Mouse (Mus musculus) midbrain, embryonic 10.5 days (tissue): ENCODE measurements around the gene Cuedc1. TPM values are rescaled to one million over a fixed set of nuclear protein-coding genes. Genes with fewer than 3 reads are reported as not detected.
A peak's percentile ranks its signal among the peaks of the same experiment; 100 is the strongest.

Source experiments
- DNase-seq: peaks from one replicate; pipeline ENCODE4 v3.0.0-alpha.2; 2017; ENCODE audit warnings: low spot score
- H3K27ac ChIP-seq: fragments of 300-500 bp; sonication (generic); replicated peaks from 2 replicates; pipeline ENCODE4 v1.5.1; 2016; ENCODE audit warnings: mild to moderate bottlenecking
- H3K27me3 ChIP-seq: fragments of 300-500 bp; sonication (generic); 2 replicates; pipeline ENCODE4 v1.6.1; 2016; ENCODE audit warnings: low read depth, mild to moderate bottlenecking; ENCODE audit not compliant: poor library complexity, severe bottlenecking
- H3K36me3 ChIP-seq: fragments of 300-500 bp; sonication (generic); 2 replicates; pipeline ENCODE4 v1.6.1; 2016; ENCODE audit warnings: mild to moderate bottlenecking, moderate library complexity
- H3K4me1 ChIP-seq: fragments of 300-500 bp; sonication (generic); 2 replicates; pipeline ENCODE4 v1.6.1; 2016
- H3K4me3 ChIP-seq: fragments of 300-500 bp; sonication (generic); 2 replicates; pipeline ENCODE4 v1.5.1; 2016; ENCODE audit warnings: mild to moderate bottlenecking, moderate library complexity
- H3K9me3 ChIP-seq: fragments of 300-500 bp; sonication (generic); replicated peaks from 2 replicates; pipeline ENCODE4 v1.6.1; 2016; ENCODE audit warnings: mild to moderate bottlenecking
- WGBS: fragments of 180-500 bp; shearing (Covaris S2); methylation state at CpG from one replicate; pipeline ENCODE4 v1.1.7; 2016; 5-methylcytosine and 5-hydroxymethylcytosine counted together
- polyA plus RNA-seq: library from polyadenylated mRNA; unstranded; fragments of >200 nt; fragmentation: Nextera tagmentation; extraction: Ambion mirVana; gene quantifications from 2 replicates; pipeline ENCODE4 v1.2.1, GENCODE M21; 2016

Gene Cuedc1
- polyA plus RNA-seq, 1 experiment from 2014 or later, result 27.2 TPM

GRCm38 (mm10) chr11:88172601-88173325 lies 74.9 kb downstream of the Cuedc1 start:
- H3K4me3 ChIP-seq, result peak overlapping the region; percentile 1
- 30% methylated on average over 10 of the region's 10 CpGs for whole genome bisulfite sequencing
- peaks cover 74% of the 10 kb centered on the region for H3K4me1 ChIP-seq

GRCm38 (mm10) chr11:88173386-88174025 lies 75.6 kb downstream of the Cuedc1 start:
- Histone ChIP-seq H3K4me1 (peaks cover 74% of the 10 kb centered on the region), H3K27me3 (peaks cover 30% of the 10 kb centered on the region), H3K36me3 (peaks cover 44% of the 10 kb centered on the region), H3K4me3 (no peak overlapping the region), H3K9me3 (no peaks in the 10 kb centered on the region; the same call in 1 of the 2 replicates), H3K27ac (peak overlapping the region; percentile 81)
- WGBS, result 30% methylated on average over 9 of the region's 9 CpGs
- no peak for DNase-seq

More at GRCm38 (mm10) chr11:88172601-88173325, 74.9 kb downstream of the Cuedc1 start:
- peaks cover 37% of the 10 kb centered on the region for H3K36me3 ChIP-seq
- H3K27me3 ChIP-seq, result peaks cover 37% of the 10 kb centered on the region
- peak; percentile 58 for DNase-seq
- no peaks in the 10 kb centered on the region; the same call in 1 of the 2 replicates for H3K9me3 ChIP-seq
- H3K27ac ChIP-seq, result peak overlapping the region; percentile 81

DNA sequence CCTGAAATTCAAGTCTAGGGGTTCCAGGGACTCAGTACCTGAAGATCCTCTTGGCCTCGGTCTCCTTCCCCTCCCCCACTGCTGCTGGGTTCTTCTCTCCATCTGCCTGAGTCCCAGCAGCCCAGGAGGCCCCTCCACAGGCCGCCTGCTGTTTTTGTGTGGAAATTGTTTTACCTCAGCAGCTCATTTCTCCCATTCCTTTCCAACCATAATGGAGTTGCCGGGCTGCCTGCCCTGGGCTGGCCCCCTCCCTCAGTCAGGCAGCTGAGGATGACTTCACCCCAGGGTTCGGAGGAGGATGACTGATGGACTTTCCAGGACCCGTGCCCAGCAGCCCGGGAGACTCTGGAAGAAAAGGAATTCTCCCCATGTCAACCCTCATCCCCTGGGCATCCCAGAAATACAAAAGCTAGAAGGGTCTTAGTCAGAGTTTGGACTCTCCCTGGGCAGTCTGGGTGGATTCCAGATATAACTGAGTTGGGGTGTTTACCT lies 82.7 kb downstream of the Cuedc1 start:
- Histone ChIP-seq H3K36me3 (peaks cover 58% of the 10 kb centered on the region), H3K9me3 (no peaks in the 10 kb centered on the region; the same call in 1 of the 2 replicates), H3K27me3 (0 out of 2 replicates have a peak, but pooled peaks cover 15% of the 10 kb centered on the region), H3K4me3 (no peak overlapping the region), H3K4me1 (peaks cover 76% of the 10 kb centered on the region), H3K27ac (peak overlapping the region; percentile 77)
- no peak for DNase-seq
- WGBS, result 30% methylated on average over 6 of the region's 6 CpGs

DNA sequence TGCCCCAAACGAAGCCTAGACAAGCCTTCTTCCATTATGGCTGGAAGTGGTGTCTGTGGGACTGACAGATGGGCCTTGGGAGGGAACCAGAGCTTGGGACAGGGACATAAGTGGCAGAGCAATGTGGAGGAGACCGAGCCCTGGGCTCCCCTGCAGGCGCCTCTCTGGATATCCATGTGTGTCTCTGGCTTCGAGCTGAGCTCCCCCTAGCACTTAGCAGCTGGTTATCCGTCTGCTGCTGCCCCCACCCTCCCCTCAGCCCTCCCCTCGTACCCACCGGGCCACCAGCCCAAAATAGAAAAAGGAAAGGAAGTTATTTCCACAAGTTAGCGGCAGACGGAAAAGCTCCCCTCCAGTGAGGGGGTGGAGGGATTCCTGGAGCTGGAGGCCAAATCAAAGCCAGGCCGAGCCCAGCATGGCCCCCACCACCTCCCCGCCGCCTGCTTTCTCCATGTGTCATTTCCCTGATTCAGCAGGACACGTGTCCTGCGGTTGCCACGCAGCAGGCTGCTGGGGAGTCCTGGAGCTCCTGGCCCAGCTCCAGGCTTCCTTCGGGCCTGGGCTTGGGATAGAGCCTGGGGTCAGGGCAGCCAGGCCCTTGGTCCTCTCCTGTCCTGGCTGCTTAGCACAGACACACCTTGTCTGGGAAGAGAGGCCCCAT lies 83.2 kb downstream of the Cuedc1 start:
- peaks cover 58% of the 10 kb centered on the region for H3K36me3 ChIP-seq
- no peaks in the 10 kb centered on the region for H3K9me3 ChIP-seq
- DNase-seq, result peak; percentile 61
- WGBS, result 14% methylated on average over 16 of the region's 16 CpGs
- H3K4me1 ChIP-seq, result peaks cover 82% of the 10 kb centered on the region
- H3K27ac ChIP-seq, result peak overlapping the region; percentile 77
- H3K27me3 ChIP-seq, result 0 out of 2 replicates have a peak, but pooled peaks cover 15% of the 10 kb centered on the region
- H3K4me3 ChIP-seq, result peak overlapping the region; percentile 14; the same call in 1 of the 2 replicates

DNA sequence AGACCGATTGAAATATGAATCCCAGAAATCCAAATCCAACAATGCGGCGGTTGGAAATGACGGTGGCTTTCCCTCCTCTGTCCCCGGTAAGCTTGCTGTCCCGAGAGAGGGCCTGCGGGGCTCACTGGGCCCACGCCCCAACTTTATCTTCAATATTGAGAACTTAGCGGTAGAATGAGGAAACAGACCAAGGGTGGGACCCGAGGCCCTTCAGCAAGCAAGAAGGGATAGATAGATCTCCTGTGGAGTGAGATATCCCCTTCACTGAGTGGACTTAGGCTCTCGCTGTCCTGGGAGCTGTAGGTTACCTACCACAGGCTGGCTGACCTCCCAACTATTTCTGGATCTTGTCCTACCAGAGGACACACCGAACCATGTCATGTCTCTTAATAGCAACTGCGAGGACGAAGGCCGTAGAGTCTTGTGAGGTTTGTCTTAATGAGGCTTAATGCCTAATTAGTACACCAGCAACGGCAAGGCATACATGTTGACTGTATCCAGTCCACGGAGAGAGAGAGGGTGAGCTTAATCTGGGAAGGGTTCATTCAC lies 86.8 kb downstream of the Cuedc1 start:
- DNase-seq, result no peak
- Histone ChIP-seq H3K4me3 (no peak overlapping the region), H3K4me1 (peaks cover 93% of the 10 kb centered on the region), H3K36me3 (peaks cover 41% of the 10 kb centered on the region), H3K27ac (peak overlapping the region; percentile 55), H3K9me3 (no peaks in the 10 kb centered on the region), H3K27me3 (peaks cover 24% of the 10 kb centered on the region; the same call in 1 of the 2 replicates)
- WGBS, result 90% methylated on average over 17 of the region's 17 CpGs

GRCm38 (mm10) chr11:88186078-88186946 lies 88.5 kb downstream of the Cuedc1 start:
- H3K4me3 ChIP-seq, result peak overlapping the region; percentile 34
- H3K27ac ChIP-seq, result peak overlapping the region; percentile 87
- H3K9me3 ChIP-seq, result no peaks in the 10 kb centered on the region
- WGBS, result 51% methylated on average over 14 of the region's 14 CpGs
- peaks cover 38% of the 10 kb centered on the region for H3K27me3 ChIP-seq
- DNase-seq, result peak; percentile 49
- peaks cover 83% of the 10 kb centered on the region for H3K4me1 ChIP-seq
- peaks cover 53% of the 10 kb centered on the region for H3K36me3 ChIP-seq

DNA sequence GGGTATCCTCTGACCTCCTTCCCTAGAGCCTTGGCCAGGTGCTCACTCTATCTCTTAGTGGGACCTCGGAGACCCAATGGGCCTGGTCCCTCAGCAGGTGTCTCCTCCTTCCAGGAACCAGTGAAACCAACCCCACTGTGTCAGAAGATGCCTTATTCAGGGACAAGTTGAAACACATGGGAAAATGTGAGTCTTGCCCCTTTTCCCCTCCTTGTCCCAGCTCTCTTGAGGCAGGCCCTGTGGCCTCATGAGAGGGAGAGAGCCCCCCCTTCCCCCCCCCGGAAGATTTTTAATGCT lies 89.0 kb downstream of the Cuedc1 start:
- DNase-seq, result no peak
- Histone ChIP-seq H3K36me3 (peaks cover 58% of the 10 kb centered on the region), H3K27me3 (peaks cover 44% of the 10 kb centered on the region), H3K4me1 (peaks cover 81% of the 10 kb centered on the region), H3K4me3 (peak overlapping the region; percentile 34), H3K9me3 (no peaks in the 10 kb centered on the region), H3K27ac (peak overlapping the region; percentile 87)
- 25% methylated on average over 2 of the region's 2 CpGs for WGBS

- H3K9me3 ChIP-seq, result no peaks in the 10 kb centered on the region
- DNase-seq, result peak; percentile 88
- H3K27me3 ChIP-seq, result peaks cover 47% of the 10 kb centered on the region
- H3K4me3 ChIP-seq, result peak overlapping the region; percentile 34
- peaks cover 81% of the 10 kb centered on the region for H3K4me1 ChIP-seq
- 13% methylated on average over 25 of the region's 25 CpGs for WGBS
- peaks cover 53% of the 10 kb centered on the region for H3K36me3 ChIP-seq
- H3K27ac ChIP-seq, result peak overlapping the region; percentile 87
Observed at GRCm38 (mm10) chr11:88187417-88188133, 89.7 kb downstream of the Cuedc1 start.

- Histone ChIP-seq H3K4me1 (peaks cover 81% of the 10 kb centered on the region), H3K27me3 (peaks cover 48% of the 10 kb centered on the region), H3K9me3 (no peaks in the 10 kb centered on the region), H3K36me3 (peaks cover 49% of the 10 kb centered on the region), H3K4me3 (peak overlapping the region; percentile 34; the same call in 1 of the 2 replicates), H3K27ac (peak overlapping the region; percentile 87)
- 56% methylated on average over 8 of the region's 8 CpGs for WGBS
- DNase-seq, result no peak
Observed at GRCm38 (mm10) chr11:88188216-88188615, 90.4 kb downstream of the Cuedc1 start.

GRCm38 (mm10) chr11:88188635-88189034 lies 90.8 kb downstream of the Cuedc1 start:
- Histone ChIP-seq H3K27ac (peak overlapping the region; percentile 34; the same call in 1 of the 2 replicates), H3K9me3 (no peaks in the 10 kb centered on the region), H3K4me3 (no peak overlapping the region), H3K27me3 (peaks cover 52% of the 10 kb centered on the region), H3K4me1 (peaks cover 81% of the 10 kb centered on the region), H3K36me3 (peaks cover 45% of the 10 kb centered on the region)
- WGBS, result 91% methylated on average over 7 of the region's 7 CpGs
- DNase-seq, result no peak

DNA sequence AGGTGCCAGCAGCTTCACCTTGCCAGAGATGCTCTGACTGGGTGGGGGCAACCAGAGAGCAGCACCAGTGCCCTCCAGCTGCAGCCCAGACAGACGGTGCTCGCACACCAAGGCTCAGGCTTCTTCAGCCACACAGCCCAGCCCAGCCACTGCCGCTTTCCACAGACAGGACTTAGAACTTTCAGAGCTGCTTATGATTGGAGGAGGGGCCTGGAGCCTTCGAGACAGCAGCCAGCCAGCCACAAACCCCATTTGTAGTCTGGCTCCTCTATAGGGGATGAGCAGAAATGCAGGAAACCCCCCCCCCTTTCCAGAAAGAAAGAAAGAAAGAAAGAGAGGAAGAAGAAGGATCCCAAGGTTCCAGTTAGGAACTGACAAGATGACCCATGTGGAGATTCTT lies 94.7 kb downstream of the Cuedc1 start:
- H3K4me1 ChIP-seq, result peaks cover 61% of the 10 kb centered on the region
- peak overlapping the region; percentile 33 for H3K4me3 ChIP-seq
- peaks cover 27% of the 10 kb centered on the region for H3K36me3 ChIP-seq
- no peak for DNase-seq
- peak overlapping the region; percentile 46; the same call in 1 of the 2 replicates for H3K27ac ChIP-seq
- 15% methylated on average over 4 of the region's 4 CpGs for WGBS
- peaks cover 62% of the 10 kb centered on the region for H3K27me3 ChIP-seq
- no peaks in the 10 kb centered on the region for H3K9me3 ChIP-seq
